Mouse (Mus musculus) small intestine, adult 2 months (tissue): Measurements from ENCODE around the gene AC124502.3.

Experiments used
- CTCF ChIP-seq: fragments of 200-500 bp; IDR thresholded peaks from 2 replicates; pipeline ENCODE4 v1.5.1; 2012; ENCODE audit warnings: low read depth, mild to moderate bottlenecking, control low read depth, inconsistent platforms, low read length, moderate library complexity, mixed read lengths; ENCODE audit not compliant: insufficient replicate concordance, insufficient read length; ENCODE audit errors: extremely low read depth
- POLR2A ChIP-seq: fragments of 200-500 bp; IDR thresholded peaks from 2 replicates; pipeline ENCODE4 v1.6.1; 2012; ENCODE audit warnings: low read depth, mild to moderate bottlenecking, control low read depth, inconsistent platforms, low read length, moderate library complexity

GRCm38 (mm10) chr19:5050047-5050905, 11.6 kb downstream of the AC124502.3 start, which contains the start of gene Rin1:
- TF ChIP-seq POLR2A (no peak), CTCF (peak; percentile 40; the same call in 1 of the 2 replicates)
